Mouse (Mus musculus) lung, postnatal 10 days (tissue): ENCODE data around the gene Zfp697.
"Not testable (repeated sequence)": the region's sequence is repeated elsewhere in the genome, so short reads cannot be mapped to it uniquely, and the experiment has no call there.

Experiments
- DNase-seq: peaks from one replicate; pipeline ENCODE4 v3.0.0; 2021

The Zfp697 gene

DNA sequence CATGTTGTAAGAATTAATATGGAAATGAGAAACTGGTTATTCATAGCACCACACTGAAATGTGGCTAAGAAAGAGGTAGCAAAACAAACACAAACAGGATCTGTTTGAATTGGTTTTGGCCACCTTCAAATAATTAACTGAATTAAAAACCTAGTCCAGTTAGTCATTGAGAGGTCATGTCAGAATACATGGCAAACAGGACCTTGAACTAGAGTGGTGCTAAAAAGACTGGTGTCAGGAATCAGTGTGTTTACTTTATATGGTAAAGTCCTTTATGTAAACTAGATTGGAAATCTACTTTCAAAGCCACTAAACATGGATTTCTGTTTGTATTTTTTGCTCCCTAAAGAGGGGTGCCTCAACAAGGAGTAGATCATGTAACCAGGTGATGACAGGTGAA lies 142.7 kb downstream of the Zfp697 start:
- not testable (repeated sequence) for DNase-seq

DNA sequence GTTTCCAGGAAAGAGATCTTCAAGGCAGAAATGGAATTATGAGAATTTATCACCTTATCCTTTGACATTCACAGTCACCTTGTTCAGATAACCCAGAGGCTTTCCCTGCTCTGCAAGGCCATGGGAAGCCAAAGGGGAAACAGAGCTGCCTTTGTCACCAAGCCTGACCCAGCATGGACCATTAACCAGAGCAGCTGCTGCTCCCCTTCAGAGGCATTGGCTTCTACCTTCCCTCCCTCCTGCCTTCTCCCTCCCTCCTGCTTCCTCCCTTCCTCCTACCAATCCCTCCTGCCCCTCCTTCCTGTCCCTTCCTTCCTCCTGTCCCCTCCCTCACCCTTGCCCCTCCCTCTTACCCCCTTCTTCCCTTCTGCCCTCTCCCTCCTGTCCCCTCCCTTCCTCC lies 165.4 kb downstream of the Zfp697 start:
- not testable (repeated sequence) for DNase-seq

DNA sequence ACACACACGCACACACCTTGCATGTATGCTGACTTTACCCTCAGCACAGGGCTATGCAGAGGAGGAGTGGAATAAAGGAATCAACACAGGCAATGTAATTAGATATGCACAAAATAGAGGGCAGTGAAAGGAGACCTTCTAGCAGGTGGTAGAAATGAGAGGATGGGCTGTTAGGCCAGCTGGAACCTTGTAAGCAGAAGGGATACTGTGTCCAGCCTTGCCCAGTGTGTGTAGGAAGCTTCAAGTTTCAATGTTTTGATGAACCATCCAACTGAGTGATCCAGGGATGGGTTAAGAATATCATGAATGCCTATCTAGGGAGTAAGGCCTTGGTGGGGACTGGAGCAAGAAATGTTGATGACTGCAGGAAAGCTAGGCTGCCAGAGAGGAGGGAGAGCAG lies 166.2 kb downstream of the Zfp697 start:
- not testable (repeated sequence) for DNase-seq

DNA sequence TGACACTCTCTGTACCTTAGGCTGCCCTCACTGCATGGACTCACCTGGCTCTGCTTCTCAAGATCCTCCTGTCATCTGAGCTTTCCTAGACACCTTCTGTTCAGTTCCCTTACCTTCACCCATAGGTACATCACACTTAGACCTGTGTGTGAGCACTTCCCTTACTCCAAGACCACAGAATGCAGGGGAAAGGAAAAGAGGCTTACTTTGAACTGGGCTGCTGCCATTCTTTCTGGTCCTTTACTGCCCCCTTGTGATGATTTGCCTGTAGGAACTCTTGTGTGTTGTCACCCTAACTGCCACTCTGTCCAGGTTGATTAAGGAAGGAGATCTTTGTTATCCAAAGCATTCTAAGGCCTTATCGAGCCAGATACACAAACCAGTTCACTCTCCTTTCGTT lies 168.0 kb downstream of the Zfp697 start:
- DNase-seq, result not testable (repeated sequence)

DNA sequence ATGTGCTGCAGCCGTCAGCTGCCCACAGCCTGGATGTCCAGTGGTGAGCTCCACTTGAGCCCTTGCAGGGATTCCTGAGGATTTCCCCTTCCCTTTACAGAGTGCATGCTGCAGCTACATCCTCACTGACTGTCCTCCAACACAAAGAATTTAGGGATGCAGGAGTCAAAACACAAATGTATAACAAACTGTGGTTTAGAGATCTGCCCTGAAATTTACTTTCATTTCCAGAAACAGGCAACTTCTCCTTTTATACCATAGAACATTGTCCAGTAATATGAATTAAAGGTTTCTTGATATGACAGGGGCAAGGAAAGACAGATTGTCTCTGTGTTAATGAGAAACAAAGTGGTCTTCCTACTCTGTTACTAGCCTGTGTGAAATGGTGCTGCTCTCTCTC lies 168.6 kb downstream of the Zfp697 start:
- not testable (repeated sequence) for DNase-seq

DNA sequence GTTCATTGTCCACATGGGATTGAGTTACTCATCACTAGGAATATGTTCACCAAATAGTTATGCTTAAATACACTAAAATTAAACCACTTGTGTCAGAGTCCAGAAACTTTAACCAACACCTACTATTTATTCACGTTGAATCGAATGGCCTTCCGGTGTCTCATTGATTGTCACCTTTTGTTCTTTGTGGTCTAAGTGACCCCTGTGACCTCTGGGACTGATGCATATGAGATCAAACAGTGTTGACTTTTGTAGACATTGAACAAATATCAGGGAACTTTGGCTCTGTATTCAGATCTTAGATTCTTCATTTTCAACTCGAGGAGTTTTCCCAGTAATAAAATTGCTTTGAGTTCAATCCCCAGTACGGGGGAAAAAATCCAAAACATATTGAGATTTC lies 178.4 kb downstream of the Zfp697 start:
- not testable (repeated sequence) for DNase-seq

DNA sequence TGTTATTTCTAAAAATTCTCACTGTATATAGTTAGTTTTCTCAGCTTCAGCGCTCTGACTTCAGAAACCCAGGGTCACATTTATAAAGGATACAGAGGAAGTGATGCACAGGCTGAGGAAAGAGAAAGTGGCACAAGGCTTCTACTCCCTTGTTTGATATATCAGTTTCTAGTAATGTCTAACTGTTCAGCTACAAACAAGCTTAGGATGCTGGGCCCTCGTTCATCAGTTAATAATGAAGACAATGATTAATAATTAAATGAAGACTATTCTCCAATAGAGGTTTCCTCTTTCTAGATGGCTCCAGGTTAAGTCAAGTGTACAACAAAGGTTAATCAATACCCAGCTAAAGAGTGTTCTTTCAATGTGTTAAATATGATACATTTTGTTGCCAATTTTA lies 181.6 kb downstream of the Zfp697 start:
- DNase-seq, result not testable (repeated sequence)

DNA sequence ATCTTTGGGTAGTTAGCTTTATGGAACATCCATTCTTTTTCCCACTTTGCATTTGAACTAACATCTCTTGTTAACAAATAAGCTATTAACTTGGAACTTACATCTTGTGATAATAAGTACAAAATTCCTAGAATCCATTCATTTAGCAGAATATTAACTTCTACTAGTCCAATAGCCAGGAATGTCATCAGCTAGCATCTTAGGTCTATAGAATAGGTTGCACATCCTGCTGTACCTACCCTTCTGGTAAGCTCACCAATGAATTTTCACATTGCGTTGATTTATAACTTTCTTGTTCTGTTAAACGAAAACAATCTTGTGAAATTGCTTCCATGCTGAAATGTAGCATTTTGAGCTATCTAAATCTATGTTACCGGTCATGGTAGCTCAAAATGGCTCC lies 182.6 kb downstream of the Zfp697 start:
- DNase-seq, result not testable (repeated sequence)

DNA sequence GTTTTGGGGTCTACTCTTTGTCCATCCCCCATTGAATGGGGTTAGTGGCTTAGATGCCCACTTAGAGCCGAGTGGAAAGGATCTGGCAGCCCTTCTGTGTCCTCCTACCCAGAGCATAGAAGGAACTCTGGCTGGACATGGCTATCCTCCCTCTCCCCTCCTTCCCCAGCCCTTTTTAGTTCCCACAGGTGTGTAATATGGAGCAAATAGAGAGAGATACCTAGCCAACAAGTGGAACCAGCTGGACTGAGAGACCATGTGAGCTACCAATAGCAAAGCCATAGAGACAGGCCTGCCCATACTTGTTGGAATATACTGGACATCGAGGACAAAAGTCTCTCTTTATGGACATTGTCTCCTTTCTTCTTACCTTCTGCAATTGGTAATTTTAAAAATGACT lies 185.5 kb downstream of the Zfp697 start:
- DNase-seq, result not testable (repeated sequence)

DNA sequence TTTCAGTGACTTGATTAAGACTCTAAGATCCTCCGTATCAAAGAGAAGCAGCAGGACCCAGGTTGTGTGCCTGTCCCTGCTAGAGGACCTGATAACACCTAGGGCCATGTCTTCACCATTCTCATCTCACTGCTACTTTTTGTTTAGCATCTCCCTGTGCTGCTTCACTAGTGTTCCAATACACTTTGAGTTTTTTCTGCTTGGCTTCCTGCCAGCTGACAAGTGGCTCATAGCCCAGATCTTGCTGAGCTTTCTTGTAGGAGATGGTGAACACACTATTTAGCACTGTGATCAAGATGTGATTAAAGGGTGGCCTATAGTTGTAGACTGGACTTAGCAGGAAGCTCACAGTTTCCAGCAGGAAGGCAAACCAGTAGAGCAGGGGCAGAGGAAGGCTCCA lies 198.8 kb downstream of the Zfp697 start:
- peak; percentile 35 for DNase-seq

DNA sequence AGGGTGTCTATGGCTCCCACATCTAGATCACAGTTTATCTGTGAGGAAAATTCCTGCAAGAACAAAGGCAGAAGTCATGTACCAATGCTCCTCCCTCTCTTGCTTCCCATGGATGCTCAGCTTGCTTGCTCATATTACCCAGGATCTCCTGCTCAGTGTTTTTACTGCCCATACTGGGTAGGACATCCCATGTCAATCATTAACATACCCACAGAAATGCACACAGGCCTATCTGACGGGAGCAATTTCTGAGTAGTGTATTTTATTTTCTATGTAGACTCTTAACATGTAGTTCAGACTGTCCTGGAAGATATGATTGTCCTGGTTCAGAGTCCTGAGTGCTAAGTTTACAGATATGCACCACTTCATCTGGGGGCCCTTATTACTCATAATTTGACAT lies 199.9 kb downstream of the Zfp697 start:
- not testable (repeated sequence) for DNase-seq

DNA sequence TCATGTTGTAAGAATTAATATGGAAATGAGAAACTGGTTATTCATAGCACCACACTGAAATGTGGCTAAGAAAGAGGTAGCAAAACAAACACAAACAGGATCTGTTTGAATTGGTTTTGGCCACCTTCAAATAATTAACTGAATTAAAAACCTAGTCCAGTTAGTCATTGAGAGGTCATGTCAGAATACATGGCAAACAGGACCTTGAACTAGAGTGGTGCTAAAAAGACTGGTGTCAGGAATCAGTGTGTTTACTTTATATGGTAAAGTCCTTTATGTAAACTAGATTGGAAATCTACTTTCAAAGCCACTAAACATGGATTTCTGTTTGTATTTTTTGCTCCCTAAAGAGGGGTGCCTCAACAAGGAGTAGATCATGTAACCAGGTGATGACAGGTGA lies 200.4 kb downstream of the Zfp697 start:
- DNase-seq, result not testable (repeated sequence)

DNA sequence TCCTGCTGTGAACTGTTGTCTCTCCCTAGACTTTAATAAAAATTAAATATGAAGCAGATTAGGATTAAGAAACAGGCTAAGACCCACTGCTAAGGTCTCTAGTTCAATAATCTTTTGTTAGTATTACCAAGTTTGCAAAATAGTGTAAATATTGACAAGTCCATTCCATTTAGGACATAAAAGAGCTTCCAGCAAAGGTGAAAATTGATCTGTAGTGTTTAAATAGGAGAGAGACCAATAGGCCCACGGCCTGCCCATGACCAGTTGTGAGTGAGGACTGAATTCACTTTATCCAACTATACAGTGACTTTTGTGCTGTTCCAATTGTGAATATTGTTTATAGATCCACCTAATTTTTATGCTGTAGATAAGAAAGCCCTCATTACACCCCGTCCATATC lies 205.5 kb downstream of the Zfp697 start:
- no peak for DNase-seq

DNA sequence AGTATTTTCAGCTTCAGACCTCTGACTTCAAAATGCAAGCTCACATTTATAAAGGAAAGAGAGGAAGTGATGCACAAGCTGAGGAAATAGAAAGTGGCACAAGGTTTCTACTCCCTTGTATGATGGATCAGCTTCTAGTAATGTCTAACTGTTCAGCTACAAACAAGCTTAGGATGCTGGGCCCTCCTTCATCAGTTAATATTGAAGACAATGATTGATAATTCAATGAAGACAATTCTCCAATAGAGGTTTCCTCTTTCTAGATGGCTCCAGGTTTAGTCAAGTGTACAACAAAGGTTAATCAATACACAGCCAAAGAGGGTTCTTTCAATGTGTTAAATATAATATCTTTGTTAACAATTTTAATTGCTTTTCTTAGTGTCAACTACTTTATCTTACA lies 206.4 kb downstream of the Zfp697 start, which contains the start of gene Gm10681:
Gm10681 (minus strand) TSS at position 101 of the 400 bp plus-strand sequence.
- DNase-seq, result no peak

DNA sequence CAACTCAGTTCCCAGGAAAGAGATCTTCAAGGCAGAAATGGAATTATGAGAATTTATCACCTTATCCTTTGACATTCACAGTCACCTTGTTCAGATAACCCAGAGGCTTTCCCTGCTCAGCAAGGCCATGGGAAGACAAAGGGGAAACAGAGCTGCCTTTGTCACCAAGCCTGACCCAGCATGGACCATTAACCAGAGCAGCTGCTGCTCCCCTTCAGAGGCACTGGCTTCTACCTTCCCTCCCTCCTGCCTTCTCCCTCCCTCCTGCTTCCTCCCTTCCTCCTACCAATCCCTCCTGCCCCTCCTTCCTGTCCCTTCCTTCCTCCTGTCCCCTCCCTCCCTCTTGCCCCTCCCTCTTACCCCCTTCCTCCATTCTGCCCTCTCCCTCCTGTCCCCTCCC lies 231.3 kb downstream of the Zfp697 start:
- DNase-seq, result not testable (repeated sequence)

DNA sequence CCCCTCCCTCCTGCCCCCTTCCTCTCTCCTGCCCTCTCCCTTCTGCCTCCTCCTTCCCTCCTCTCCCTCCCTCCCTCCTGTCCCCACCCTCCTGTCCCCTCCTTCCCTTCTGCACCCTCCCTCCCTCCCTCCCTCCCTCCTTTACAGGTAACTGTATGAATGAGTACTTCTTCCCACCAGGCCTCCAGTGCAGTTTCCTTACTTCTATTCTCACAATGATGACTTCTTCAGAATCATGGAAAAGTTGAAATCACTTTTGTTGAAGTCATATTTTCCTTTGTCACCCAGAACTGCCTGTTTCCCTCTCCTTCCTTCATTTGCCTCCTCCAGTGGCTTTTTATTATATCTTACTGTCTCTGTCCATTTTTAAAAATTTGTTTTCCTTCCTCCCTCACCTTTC lies 231.7 kb downstream of the Zfp697 start:
- DNase-seq, result no peak

DNA sequence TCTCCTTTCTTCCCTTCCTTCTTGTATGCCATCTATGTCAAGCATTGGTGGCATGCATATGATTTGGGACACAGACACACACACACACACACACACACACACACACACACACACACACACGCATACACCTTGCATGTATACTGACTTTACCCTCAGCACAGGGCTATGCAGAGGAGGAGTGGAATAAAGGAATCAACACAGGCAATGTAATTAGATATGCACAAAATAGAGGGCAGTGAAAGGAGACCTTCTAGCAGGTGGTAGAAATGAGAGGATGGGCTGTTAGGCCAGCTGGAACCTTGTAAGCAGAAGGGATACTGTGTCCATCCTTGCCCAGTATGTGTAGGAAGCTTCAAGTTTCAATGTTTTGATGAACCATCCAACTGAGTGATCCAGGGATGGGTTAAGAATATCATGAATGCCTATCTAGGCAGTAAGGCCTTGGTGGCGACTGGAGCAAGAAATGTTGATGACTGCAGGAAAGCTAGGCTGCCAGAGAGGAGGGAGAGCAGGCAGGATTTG lies 232.2 kb downstream of the Zfp697 start:
- not testable (repeated sequence) for DNase-seq

DNA sequence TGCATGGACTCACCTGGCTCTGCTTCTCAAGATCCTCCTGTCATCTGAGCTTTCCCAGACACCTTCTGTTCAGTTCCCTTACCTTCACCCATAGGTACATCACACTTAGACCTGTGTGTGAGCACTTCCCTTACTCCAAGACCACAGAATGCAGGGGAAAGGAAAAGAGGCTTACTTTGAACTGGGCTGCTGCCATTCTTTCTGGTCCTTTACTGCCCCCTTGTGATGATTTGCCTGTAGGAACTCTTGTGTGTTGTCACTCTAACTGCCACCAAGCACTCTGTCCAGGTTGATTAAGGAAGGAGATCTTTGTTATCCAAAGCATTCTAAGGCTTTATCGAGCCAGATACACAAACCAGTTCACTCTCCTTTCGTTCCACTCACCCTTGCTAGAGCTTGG lies 234.0 kb downstream of the Zfp697 start:
- DNase-seq, result not testable (repeated sequence)

DNA sequence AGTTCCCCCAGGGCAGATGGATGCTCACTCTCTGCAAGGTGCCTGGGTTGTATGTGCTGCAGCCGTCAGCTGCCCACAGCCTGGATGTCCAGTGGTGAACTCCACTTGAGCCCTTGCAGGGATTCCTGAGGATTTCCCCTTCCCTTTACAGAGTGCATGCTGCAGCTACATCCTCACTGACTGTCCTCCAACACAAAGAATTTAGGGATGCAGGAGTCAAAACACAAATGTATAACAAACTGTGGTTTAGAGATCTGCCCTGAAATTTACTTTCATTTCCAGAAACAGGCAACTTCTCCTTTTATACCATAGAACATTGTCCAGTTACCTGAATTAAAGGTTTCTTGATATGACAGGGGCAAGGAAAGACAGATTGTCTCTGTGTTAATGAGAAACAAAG lies 234.5 kb downstream of the Zfp697 start:
- DNase-seq, result not testable (repeated sequence)

DNA sequence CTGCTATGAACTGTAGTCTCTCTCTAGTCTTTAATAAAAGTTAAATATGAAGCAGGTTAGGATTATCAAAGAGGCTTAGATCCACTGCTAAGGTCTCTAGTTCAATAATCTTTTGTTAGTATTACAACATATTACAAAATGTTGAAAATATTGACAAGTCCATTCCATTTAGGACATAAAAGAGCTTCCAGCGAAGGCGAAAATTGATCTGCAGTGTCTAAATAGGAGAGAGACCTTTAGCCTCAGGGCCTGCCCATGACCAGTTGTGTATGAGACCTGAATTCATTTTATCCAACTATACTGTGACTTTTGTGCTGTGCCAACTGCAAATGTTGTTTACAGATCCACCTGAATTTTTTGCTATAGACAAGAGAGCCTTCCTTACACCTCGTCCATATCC lies 247.4 kb downstream of the Zfp697 start:
- no peak for DNase-seq

DNA sequence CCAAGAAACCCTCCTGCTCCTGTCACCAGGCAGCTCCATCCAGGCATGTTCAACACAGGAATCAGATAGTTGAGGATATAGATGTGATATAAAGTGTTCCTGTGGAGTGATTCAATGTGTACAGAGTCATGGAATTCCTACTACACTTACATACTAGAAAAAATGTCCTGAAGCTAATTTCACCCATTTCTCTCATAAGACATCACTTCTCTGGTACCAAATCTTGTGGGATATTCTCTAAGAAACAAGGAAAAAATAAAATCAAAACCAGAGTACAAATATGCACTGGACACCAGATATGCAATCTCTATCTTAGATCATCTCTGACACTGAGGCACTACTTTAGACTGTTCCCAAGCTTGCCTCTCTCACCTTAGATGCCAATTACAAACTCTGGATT lies 247.9 kb downstream of the Zfp697 start, which contains the start of gene Hsd3b5:
Hsd3b5 (minus strand) TSS at position 101 of the 400 bp plus-strand sequence.
- DNase-seq, result no peak

DNA sequence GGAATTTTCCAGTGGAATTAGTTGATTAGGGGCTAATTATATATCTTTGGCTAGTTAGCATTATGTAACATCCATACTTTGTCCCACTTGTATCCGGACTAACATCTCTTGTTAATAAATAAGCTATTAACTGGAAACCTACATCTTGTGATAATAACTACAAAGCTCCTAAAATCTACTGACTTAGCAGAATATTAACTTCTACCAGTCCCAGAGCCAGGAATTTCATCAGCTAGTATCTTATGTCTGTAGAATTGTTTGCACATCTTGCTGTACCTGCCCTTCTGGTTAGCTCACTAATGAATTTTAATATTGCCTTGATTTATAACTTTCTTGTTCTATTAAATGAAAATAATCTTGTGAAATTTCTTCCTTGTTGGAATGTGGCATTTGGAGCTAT lies 252.9 kb downstream of the Zfp697 start:
- DNase-seq, result no peak

DNA sequence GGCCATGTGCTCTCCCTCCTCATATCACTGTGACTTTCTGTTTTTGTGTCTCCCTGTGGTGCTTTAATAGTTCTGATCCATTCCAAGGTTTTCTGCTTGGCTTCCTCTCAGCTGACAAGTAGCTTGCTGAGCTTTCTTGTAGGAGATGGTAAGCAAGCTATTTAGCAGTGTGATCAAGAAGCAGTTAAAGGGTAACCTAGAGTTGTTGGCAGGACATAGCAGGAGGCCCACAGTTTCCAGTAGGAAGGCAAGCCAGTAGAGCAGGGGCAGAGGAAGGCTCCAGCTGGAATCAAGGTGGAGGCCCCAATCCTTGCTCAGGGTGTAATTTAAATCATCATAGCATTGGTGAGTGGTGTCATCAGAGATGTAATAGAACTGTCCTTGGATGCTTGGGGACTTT lies 298.5 kb downstream of the Zfp697 start:
- DNase-seq, result no peak

DNA sequence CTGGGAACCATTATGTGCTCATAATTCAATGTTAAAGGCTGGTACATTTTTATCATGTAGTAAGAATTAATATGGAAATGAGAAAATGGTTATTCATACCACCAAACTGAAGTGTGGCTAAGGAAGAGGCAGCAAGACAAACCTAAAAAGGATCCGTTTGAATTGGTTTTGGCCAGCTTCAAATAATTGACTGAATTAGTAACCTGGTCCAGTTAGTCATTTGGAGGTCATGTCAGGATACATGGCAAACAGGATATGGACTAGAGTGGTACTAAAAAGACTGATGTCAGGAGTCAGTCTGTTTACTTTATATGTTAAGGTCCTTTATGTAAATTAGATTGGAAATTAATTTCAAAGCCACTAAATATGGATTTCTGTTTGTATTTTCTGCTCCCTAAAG lies 300.1 kb downstream of the Zfp697 start:
- no peak for DNase-seq

DNA sequence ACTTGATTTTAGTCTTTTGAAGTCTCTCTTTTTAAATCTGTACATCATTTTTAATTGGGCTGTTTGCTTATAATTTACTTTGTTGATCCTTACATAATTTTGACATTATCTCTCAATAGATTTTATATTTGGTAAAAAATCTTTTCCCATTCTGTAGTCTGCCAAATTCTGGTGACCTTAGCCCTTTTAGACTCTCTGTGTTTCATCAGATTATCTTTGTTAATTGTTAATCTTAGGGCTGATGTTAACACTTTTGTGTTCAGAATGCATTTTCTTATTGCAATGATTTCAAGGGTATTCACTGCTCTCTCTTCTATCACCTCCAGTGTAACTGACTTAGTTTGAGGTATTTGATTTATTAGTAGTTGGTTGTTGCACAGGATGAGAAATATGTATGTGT lies 338.5 kb downstream of the Zfp697 start:
- DNase-seq, result no peak

DNA sequence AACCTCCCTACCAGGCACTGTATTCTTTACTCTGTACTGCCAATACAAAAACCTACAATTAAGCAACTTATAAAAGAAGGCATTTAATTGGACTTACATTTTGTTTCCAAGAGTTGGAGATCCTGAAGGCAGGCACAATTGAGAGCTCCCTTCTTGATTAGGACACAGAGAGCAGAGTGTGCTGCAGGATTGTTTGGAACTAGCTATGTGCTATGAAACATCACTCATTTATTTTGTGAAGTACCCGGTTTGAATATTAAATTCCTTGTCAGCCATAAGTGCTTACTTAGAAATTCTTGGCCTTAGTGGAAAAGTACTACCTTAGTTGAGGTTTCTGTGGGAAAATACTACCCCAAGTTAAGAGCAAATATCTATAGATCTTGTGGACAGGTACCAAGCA lies 342.1 kb downstream of the Zfp697 start, which contains the start of gene Hsd3b2:
Hsd3b2 (minus strand) TSS at position 168 of the 400 bp plus-strand sequence.
- no peak for DNase-seq
